Mouse (Mus musculus) C2C12 (cell line): ENCODE data around the gene Foxp1.

ENCODE experiments used
- CEBPB ChIP-seq: IDR thresholded peaks from one replicate; pipeline ENCODE4 v1.6.1; 2011; ENCODE audit warnings: low read depth, mild to moderate bottlenecking, control low read depth, moderate library complexity
- CTCF ChIP-seq: IDR thresholded peaks from one replicate; pipeline ENCODE4 v1.5.1; 2011; ENCODE audit not compliant: control insufficient read depth, insufficient read depth, insufficient read length
- MAX ChIP-seq: IDR thresholded peaks from one replicate; pipeline ENCODE4 v1.6.1; 2011; ENCODE audit warnings: mild to moderate bottlenecking, control low read depth
- USF1 ChIP-seq: IDR thresholded peaks from one replicate; pipeline ENCODE4 v1.6.1; 2011; ENCODE audit warnings: low read depth, mild to moderate bottlenecking, control low read depth, moderate library complexity

DNA sequence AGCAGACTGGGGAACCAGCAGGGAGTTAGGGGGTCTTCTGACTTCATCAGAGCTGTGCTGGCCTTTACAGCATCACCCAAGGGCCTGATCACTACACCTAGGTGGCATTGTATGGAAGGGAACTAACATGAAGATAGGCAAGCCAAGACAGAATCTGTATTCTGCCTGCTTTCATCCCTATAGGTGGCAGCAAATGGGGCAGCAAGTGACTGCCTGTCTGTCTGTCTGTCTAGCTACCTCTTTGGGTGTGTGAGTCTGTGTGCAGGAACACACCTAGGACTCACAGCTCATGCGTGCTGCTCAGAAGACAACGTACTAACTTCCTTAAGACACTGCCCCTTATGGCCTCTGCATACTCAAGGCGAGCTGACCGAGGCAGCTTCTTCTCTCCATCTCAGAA, 147.1 kb downstream of the Foxp1 start:
- TF ChIP-seq USF1 = no peak
- no peak for TF ChIP-seq CTCF
- no peak for TF ChIP-seq CEBPB
- TF ChIP-seq MAX = no peak
